Mouse (Mus musculus): ENCODE measurements around the gene Il22ra1. TPM values are rescaled to one million over a fixed set of nuclear protein-coding genes. Genes with fewer than 3 reads are reported as not detected.
"Not testable (repeated sequence)": the region's sequence is repeated elsewhere in the genome, so short reads cannot be mapped to it uniquely, and the experiment has no call there.

Il22ra1 gene
- under 1 TPM; 0.57 to 0.69 TPM for total RNA-seq (2021)

DNA sequence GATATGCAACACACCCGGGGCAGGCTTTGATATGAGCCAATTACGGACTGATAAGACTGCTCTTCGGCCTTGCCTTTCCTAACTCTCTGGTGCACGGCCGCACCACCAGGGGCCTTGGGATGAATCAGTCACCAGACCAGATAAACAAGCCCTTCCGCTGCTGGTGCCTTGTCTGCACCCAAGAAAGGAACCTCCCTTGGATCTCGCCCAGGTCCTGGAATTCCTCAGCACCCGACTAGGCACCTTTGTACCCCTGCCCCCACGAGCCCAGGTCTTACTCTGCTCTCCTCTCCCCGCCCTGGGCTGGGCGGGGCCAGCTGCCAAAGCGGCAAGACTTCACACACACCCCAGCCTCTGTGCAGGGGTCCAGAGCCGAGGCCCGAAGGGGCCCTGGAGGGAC, at the start of gene Il22ra1:
TSS of gene Il22ra1 (plus strand) at position 356 of the 400 bp plus-strand sequence.
- intact Hi-C loops (cut with DNase I), result no loop called here
- no peak for DNase-seq (ENCODE audit: extremely low spot score in 1 of 2, low spot score in 2 of 2)

DNA sequence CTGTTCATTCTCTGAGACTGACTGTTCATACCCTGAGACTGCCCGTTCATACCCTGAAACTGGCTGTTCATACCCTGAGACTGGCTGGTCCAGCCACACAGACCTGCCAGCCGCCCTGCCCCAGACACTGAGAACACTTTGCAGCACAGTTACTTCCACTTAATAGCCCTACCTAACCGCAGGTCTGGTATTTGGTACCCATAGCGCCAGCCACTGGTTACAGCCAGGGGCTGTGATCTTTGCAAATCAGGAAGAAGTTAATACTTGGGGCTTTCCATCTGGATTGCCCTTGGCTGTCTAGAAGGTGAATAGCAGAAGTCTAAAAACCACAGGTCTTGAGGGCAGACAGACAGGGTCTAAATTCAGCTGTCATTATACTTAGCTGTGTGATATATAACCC, 48.7 kb upstream of the Il22ra1 start:
- no peak for DNase-seq (ENCODE audit: extremely low spot score in 1 of 2, low spot score in 2 of 2)

DNA sequence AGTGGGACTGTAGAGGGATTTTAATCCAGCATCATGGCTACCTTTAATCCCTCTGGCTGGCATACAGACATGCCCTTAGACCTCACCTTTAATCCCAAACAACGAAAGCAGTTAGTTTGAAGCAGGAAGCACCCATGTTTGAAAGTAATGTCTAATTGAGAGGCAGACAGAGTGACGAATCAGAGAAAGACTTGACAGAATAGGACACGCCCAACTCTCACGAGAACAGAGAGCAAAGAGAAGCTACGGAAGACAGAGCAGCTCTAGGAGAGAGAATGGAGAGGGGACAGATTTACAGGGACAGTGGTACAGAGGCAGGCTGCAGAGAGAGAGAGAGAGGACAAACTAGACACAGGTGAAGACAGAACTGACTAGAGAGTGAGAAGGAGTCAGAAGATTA, 46.2 kb upstream of the Il22ra1 start:
- intact Hi-C loops (cut with DNase I), result no loop called here
- DNase-seq (ENCODE audit: extremely low spot score in 1 of 2, low spot score in 2 of 2), result no peak

More for the DNA sequence above, 48.7 kb upstream of the Il22ra1 start:
- intact Hi-C loops (cut with DNase I), result no loop called here

DNA sequence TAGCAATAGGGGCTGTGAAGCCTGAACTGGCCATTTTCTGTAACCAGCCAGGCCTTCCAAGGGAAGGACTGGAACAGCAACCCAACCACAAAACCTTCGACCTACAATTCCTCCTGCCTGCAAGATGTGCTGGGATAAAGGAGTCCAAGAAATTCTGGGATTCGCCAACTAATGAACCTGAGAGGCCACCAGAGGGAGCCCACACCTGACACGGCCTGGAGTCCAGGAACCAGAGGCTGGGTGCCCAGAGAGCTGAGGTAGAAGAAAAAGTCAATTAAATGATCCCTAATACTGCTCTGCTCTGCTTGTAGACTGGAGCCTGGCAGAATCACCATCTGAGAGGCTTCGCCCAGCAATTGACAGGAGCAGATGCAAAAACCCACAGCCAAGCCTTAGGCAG, 44.4 kb upstream of the Il22ra1 start:
- intact Hi-C loops (cut with DNase I), result no loop called here
- DNase-seq (ENCODE audit: extremely low spot score in 1 of 2, low spot score in 2 of 2), result peak in 1 of 2 experiments; percentile 44

DNA sequence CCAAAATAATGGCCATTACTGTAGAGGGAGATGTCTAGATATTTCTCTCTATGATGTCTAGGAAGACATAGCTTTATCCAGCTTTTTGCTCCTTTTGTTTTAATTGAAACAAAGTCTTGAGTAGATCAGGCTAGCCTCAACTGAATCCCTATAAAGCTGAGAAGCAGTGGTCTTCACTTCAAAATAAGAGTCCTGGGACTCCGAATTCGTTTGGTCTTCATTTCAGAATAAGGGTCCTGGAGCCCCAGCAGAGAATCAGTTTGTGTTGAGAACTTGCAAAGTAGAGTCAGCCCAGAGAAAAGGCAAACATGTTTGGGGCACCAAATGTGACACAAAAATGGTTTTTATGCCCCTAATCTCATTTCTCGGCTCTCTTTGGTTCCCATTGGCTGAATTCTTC, 43.2 kb upstream of the Il22ra1 start:
- intact Hi-C loops (cut with DNase I), result no loop called here
- no peak for DNase-seq (ENCODE audit: extremely low spot score in 1 of 2, low spot score in 2 of 2)

DNA sequence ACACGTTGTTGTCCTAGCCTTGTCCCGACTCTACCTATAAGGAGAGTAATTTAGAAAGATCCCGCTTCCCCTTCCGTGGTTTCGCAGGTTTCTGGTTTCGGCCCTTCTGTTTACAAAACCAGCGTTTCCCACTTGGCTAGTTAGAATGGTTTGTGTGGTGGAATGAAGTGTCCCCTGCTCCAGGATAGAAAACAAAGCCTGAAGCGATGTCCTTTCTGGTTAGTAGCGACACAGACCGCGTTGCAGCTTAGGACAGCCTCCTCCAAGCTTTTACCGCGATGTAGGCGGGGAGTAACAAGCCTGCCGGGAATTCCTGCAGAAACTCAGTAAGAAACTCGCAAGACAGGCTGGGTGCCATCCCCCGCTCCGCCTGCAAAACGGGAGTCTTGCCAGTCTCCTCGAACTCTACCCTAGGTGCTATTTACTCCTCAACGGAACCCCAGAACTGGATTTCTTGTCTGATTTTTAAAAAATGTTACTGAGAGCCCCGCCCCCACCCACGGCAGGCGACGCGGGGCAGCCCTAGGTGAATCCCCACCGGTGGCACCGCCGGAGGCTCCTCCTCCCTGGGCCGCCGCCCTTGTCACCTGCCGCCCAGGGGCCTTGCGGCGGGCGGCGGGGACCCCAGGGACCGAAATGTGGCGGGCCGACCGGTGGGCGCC, 41.9 kb upstream of the Il22ra1 start, which contains the start of gene Ifnlr1:
TSS of gene Ifnlr1 (plus strand) at position 382 of the 662 bp plus-strand sequence.
- peak in 1 of 2 experiments; percentile 57 for DNase-seq (ENCODE audit: extremely low spot score in 1 of 2, low spot score in 2 of 2)
- intact Hi-C loops (cut with DNase I), result no loop called here

DNA sequence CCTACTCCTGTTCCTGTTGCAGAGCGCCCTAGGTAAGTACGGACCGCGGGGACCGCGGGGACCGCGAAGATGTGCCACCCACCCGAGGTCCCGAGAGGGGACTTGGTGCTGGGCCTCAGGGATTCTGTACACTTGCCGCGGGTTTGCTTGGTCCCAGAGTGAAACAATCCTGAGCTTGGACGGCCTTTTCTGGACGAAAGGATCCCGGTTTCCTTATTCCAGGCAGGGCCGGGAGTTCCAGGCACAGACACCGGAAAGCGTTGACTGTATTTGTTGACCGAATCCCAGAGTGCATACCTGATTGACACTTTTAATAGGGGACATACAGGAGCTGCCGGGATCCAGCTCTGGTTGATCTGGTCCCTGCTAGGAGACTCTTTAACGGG, 41.4 kb upstream of the Il22ra1 start:
- no peak for DNase-seq (ENCODE audit: extremely low spot score in 1 of 2, low spot score in 2 of 2)
- intact Hi-C loops (cut with DNase I), result no loop called here

DNA sequence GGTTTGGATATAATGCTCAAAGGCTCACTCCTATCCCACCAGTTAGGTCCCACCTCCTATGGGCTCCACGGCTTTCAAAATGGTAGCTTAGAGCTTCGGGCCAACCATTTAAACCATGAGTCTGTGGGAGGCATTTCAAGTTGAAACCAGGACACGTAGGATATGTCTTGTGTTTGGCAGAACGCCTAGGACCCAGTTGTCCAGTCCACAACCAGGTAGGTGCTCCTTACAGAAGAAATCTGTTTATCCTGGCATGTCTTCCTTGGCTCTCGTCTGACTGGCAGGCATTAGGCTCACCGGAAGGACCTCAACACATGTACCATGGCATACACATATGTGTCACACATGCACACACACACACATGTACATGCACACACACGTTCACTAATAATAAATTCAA, 38.2 kb upstream of the Il22ra1 start:
- intact Hi-C loops (cut with DNase I), result no loop called here
- DNase-seq (ENCODE audit: extremely low spot score in 1 of 2, low spot score in 2 of 2), result no peak

DNA sequence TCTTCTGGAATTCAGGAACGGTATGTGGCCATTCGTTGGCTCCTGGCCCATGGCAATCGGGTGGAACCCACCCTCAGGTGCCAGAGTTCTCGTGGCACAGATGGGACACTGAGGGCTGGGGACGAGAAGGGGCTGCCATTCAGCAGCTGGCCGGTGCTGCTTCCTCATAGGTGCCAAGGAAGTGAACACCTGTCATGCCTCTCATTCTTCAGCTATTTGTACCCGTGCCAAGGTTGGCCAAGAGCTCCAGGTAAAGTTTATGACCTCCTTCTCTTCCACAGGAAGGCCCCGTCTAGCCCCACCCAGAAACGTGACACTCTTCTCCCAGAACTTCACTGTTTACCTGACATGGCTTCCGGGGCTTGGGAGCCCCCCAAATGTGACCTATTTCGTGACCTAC, 37.7 kb upstream of the Il22ra1 start:
- intact Hi-C loops (cut with DNase I), result no loop called here
- DNase-seq (ENCODE audit: extremely low spot score in 1 of 2, low spot score in 2 of 2), result no peak

DNA sequence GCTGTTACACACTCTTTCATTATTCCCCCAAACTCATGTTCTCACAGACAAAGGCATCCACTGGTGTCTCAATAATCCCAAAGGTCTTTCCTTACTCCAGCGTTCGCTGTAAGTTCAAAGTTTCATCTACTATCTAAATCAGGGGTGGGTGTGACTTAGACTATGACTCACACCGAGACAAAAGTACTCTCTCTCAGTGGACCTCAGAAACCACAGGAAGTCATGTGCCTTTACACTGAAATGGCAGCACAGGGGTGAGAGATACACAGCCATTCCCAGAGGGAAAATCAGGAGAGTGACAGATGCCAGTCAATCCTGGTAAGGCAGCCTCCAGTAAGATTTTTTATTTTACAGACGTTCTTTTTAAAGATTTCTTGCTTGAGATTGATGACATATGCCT, 35.1 kb upstream of the Il22ra1 start:
- intact Hi-C loops (cut with DNase I), result no loop called here
- DNase-seq (ENCODE audit: extremely low spot score in 1 of 2, low spot score in 2 of 2), result no peak

DNA sequence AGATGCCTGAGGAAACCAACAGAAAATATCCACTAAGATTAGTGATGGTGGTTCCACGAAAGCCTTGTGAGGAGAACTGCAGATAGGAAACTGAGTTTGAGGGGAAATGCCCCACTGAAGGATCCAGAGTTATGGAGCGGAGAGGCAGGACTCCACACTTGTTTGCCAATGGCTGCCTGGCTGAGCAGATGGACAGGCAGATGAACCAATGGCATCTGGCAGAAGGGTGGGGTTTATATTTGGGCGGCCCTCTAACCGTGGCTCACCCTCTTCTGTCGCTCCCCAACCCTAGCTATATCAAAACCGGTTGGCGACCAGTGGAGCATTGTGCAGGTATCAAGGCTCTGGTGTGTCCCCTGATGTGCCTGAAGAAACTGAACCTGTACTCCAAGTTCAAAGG, 29.5 kb upstream of the Il22ra1 start:
- intact Hi-C loops (cut with DNase I), result no loop called here
- DNase-seq (ENCODE audit: extremely low spot score in 1 of 2, low spot score in 2 of 2), result no peak

DNA sequence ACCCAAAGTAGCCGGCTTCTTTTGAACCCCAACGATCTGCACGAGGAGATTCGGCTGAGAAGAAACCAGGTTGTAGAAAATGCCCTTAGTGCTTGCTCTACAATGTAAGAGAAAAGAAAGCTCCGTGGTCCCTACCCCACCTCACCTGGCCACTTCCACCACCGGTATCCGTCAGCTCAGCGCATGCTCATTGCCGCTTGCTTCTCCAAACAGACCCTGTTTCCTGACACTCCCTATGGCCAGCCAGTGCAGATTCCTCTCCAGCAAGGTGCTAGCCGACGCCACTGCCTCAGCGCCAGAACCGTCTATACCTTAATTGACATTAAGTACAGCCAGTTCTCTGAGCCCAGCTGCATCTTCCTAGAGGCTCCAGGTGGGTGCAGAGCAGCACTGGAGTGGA, 24.5 kb upstream of the Il22ra1 start:
- DNase-seq (ENCODE audit: extremely low spot score in 1 of 2, low spot score in 2 of 2), result no peak
- intact Hi-C loops (cut with DNase I), result no loop called here

DNA sequence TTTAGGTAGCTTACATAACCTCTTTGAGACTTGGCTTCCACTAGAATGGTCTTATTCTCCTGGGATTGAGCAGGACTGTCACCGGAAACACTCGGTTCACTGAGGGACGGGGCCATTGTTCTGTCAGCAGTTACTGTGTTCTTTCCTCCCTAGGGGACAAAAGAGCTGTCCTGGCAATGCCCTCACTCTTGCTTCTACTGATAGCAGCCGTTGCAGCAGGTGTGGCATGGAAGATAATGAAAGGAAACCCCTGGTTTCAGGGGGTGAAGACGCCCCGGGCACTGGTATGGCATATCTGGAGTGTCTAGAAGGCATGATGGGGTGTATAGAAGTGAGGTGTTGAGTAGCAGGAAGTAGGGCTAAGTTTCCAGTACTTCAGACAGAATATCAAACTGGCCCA, 24.0 kb upstream of the Il22ra1 start:
- DNase-seq (ENCODE audit: extremely low spot score in 1 of 2, low spot score in 2 of 2), result no peak
- intact Hi-C loops (cut with DNase I), result no loop called here

DNA sequence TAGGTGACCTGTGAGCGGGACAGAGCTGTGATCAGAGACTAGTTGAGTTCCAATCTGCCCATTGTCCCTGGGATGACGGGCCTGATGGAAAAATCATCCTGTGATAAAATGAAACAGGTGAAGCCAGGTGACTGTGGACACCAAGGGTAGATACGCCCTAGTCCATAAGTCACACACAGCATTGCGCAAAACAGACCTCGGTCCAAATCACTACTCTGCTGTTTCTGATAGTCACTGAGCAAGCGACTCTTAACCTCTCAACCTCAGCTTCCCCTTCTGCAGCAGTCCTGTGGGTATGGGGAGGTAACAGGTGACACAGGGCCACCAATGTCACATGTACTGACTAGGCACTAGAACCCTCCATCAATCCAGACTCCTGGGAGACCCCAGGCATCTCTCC, 21.9 kb upstream of the Il22ra1 start:
- intact Hi-C loops (cut with DNase I), result no loop called here

DNA sequence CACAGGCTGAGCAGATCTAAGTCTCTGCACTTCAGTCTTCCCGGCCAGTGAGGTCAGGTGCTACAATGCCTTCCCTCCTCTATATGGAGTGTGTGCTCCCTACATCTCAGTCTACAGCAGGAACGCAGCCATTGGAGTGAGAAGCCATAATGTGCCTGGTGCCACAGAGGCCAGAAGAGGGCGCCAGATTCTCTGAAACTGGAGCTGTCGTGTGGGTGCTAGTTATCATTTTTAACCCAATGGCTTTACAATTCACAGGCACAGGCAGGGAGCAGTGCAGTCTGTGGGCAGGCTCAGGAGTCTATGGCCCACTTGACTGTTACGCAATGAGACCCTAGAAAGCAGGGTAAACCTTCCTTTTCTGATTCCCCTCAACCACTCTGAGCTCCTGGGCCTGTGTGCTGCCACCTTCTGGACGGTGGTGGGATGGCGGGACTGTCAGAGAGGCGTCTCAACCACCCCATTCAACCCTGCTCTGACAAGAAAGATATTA, 18.9 kb upstream of the Il22ra1 start:
- intact Hi-C loops (cut with DNase I), result loop anchor here (2.0 kb wide), 1 partner anchor 60 kb away; no protein-coding TSS in a partner anchor

More for the DNA sequence above, 21.9 kb upstream of the Il22ra1 start:
- DNase-seq (ENCODE audit: extremely low spot score in 1 of 2, low spot score in 2 of 2), result no peak

DNA sequence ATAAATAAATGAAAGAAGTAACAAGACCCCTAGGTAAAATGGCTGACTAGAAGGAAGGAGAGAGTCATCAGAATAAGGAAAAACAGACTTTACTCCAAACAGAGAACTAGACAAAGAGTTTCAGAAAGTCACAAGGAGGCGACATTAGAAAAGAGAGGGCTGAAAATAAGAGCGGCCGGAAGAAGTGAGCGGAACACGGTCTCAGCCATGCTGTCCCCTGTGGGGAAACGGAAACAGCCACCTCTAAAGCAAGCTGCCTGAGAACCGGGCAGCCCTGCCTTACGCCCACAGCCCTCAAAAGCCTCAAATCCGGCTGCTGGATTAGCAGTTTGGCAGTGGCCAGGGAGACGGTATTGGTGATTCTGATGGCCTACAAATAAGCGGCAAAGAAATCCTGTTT, 18.4 kb upstream of the Il22ra1 start:
- no peak for DNase-seq (ENCODE audit: extremely low spot score in 1 of 2, low spot score in 2 of 2)
- intact Hi-C loops (cut with DNase I), result loop anchor here (2.0 kb wide), 1 partner anchor 59 kb away; no protein-coding TSS in a partner anchor

More for the DNA sequence above, 18.9 kb upstream of the Il22ra1 start:
- peak; percentile 20 to 80 for DNase-seq (ENCODE audit: extremely low spot score in 1 of 2, low spot score in 2 of 2)

DNA sequence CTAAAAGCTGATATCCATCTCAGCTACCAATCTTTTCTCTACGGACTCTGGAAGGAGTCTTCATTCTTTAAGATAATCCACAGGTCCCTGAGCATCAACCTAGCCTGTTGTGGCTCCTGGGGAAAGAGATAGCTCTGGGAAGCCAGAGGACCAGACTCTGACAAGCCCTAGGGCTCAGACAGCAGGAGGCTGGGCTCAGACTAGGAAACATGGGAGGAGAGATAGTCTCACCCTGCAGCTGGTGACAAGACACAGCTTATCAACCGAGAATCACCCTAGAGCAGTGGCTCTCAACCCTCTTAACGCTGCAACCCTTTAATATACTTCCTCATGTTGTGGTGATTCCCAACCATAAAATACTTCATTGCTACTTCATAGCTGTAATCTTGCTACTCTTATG, 17.6 kb upstream of the Il22ra1 start:
- intact Hi-C loops (cut with DNase I), result no loop called here
- DNase-seq (ENCODE audit: extremely low spot score in 1 of 2, low spot score in 2 of 2), result no peak

DNA sequence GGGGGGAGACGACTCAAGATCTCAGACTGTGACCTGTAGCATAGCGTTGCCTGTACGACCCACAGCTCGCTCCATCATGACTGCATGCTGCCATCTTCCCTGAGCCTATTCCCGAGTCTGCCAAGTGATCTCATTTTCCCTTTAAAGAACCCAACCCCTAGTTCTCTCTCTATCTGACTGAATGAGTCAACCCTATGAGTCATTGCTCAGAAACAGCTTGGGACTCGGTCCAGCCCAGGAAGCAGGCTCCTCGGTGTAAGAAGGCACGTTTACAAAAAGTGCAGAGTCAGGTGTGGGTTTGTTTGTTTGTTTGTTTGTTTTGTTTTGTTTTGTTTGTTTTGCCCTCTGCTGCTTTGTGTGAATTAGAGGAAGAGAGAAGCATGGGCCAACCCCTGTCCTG, 13.2 kb upstream of the Il22ra1 start:
- intact Hi-C loops (cut with DNase I), result no loop called here
- no peak for DNase-seq (ENCODE audit: extremely low spot score in 1 of 2, low spot score in 2 of 2)

DNA sequence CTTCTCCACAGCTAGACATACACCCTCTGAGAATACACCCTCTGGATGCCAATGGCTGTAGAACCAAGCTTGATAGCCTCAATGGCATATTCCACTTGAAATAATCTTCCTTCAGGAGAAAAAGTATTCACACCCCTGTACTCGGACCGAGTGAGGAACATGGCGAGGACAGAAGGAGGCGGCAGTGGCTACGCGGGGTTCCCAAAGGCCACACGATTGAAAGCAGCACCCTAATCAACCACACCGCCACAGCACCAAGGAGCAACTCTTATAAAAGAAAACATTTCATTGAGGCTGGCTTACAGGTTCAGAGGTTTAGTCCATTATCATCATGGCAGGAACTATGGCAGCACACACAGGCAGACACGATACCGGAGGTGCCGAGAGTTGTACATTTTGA, 11.5 kb upstream of the Il22ra1 start:
- intact Hi-C loops (cut with DNase I); DNase-seq (ENCODE audit: extremely low spot score in 1 of 2, low spot score in 2 of 2): not testable (repeated sequence)

DNA sequence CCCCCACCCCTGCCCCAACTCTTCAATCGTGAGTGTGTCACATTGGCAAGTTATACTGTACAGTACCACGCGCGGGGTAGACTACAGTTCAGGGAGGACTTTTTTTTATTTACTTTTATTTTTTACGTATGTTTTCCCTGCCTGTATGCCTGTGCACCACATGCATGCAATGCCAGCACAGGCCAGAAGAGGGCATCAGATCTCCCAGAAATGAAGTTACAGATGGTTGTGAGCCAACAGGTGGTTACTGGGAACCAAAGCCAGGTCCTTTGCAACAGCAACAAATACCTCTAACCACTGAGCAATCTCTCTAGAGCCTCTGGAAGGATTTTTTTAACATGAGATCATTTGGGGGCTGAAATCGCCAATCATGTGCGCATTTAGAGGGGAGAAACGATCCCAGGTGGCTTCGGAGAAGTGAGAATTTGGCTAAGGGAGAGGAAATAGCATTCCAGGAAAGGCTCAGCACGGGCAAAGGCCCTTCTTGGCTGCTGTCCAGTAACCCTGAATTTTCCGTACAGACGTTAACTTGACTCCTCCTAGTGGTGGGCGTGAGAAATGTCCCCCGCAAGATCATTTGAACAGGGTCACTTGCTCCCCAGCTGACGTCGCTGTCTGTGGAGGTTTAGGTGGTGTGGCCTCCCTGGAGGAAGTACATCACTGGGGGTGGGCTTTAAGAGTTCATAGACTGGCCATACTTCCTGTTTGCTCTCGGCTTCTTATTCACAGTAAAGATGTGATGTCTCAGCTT, 5.3 kb upstream of the Il22ra1 start:
- intact Hi-C loops (cut with DNase I), result no loop called here
- DNase-seq (ENCODE audit: extremely low spot score in 1 of 2, low spot score in 2 of 2), result no peak

Data from left cerebral cortex, postnatal 10 days (tissue).